Mouse (Mus musculus): ENCODE measurements around the gene Tmem139. TPM values are rescaled to one million over a fixed set of nuclear protein-coding genes. Genes with fewer than 3 reads are reported as not detected.

Gene Tmem139
- polyA plus RNA-seq (2012; rRNA removed): 5.7 and 7.2 TPM in 2 replicates

DNA sequence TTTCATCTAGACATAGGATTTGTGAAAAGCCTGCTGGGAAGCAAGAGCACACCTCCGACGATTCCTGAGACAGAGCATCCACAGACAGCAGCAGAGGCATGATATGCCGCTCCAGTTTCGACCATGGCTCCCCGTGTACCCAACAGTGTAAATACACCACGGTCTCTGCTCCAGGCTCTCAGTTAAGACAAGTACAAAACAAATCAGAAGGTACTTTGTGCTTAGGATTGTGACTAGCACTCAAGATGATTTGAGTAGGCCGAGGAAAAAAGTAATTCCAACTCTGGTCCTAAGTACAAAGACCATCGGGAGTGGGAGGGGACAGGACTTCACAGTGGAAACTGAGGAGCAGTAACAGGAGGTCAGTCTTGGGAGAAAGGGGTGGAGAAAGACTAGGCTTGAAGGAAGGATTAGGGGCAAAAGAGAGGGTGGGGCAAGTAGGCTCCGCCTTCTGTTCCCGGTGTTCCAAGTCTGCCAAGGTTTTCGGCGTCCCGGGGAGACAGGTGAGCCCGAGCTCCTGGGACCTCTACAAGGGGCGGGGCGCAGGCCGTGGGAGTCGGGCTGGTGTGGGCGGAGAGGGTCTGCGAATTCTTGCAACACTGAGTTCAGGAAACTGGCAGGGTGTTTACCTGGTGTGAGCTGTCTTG is at the start of gene Tmem139:
Gene Tmem139 (plus strand): TSS at position 447 of the 647 bp plus-strand sequence.
- 26% methylated on average over 20 of the region's 20 CpGs for WGBS
- peak; percentile 64 for DNase-seq

GRCm38 (mm10) chr6:42215028-42215427 is 46.7 kb upstream of the Tmem139 start, which contains the start of gene Tas2r144:
Gene Tas2r144, plus strand, starts transcription at chr6:42215328.
- no peak within 1 kb of the TSS for H3K4me3 ChIP-seq (replicated peaks; ENCODE audit: extremely low read depth, low read depth, low read length)
- TF ChIP-seq POLR2A (IDR thresholded peaks at IDR 0.05; ENCODE audit: borderline replicate concordance, extremely low read depth, low read depth, low read length): no peak
- no peak for TF ChIP-seq CTCF (IDR thresholded peaks at IDR 0.05; ENCODE audit: insufficient read depth, low read length)
- 74% methylated on average over 2 of the region's 2 CpGs for WGBS
- no peaks in the 10 kb centered on the region for H3K4me1 ChIP-seq (ENCODE audit: control insufficient read depth, insufficient read depth, low read length)
- DNase-seq: no peak

More for the DNA sequence above, at the start of gene Tmem139:
- H3K4me3 ChIP-seq (replicated peaks; ENCODE audit: extremely low read depth, low read depth, low read length): peak within 1 kb of the TSS; percentile 42
- H3K4me1 ChIP-seq (ENCODE audit: control insufficient read depth, insufficient read depth, low read length): no peaks in the 10 kb centered on the region; the same call in 1 of the 2 replicates
- peak; percentile 22; the same call in 1 of the 2 replicates for TF ChIP-seq POLR2A (IDR thresholded peaks at IDR 0.05; ENCODE audit: borderline replicate concordance, extremely low read depth, low read depth, low read length)
- TF ChIP-seq CTCF (IDR thresholded peaks at IDR 0.05; ENCODE audit: insufficient read depth, low read length): no peak

DNA sequence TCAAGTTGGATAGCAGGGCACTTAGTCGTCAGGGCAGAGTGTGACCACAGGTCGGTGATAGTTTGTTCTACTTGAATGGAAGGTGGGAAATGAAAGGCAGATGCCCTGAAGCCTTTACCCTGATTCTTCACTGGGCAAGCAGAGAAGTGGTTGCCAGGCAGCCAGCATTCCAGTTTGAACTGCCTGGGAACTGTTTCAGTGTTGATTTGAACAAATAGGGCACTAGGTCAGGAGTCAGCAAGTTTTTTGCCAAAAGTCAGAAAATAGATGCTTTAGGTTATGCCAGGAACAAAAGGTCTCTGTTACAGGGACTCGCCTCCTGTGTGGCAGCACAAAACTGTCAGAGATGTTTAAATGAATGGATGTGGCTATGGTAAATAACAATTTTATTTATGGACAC is 39.5 kb upstream of the Tmem139 start:
- 58% methylated on average over 3 of the region's 3 CpGs for WGBS
- TF ChIP-seq CTCF (IDR thresholded peaks at IDR 0.05; ENCODE audit: insufficient read depth, low read length) (no peak), POLR2A (IDR thresholded peaks at IDR 0.05; ENCODE audit: borderline replicate concordance, extremely low read depth, low read depth, low read length) (no peak)
- no peak for DNase-seq

DNA sequence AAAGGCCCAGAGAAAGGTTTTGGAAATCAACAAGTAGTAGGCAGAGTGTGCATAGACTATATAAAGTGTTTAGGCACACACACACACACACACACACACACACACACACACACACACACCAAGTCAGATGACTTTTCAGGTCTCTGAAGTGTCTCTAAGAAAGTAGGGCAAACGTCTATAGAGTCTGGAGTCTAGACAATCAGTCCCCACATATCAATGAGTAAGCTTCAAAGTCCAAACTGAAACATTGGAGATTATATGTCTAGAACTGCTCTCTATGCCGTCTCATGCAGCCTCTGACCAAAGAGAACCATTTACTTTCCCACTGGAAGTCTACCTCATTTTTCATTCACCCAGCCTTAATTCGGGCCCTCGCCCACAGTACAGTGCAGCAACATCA is 36.7 kb upstream of the Tmem139 start:
- no peaks in the 10 kb centered on the region for H3K4me1 ChIP-seq (ENCODE audit: control insufficient read depth, insufficient read depth, low read length)
- H3K4me3 ChIP-seq (replicated peaks; ENCODE audit: extremely low read depth, low read depth, low read length): no peak overlapping the region
- 70% methylated on average over 4 of the region's 4 CpGs for WGBS
- TF ChIP-seq CTCF (IDR thresholded peaks at IDR 0.05; ENCODE audit: insufficient read depth, low read length) (no peak), POLR2A (IDR thresholded peaks at IDR 0.05; ENCODE audit: borderline replicate concordance, extremely low read depth, low read depth, low read length) (no peak)
- no peak for DNase-seq

More for the DNA sequence above, 39.5 kb upstream of the Tmem139 start:
- Histone ChIP-seq H3K4me3 (replicated peaks; ENCODE audit: extremely low read depth, low read depth, low read length) (no peak overlapping the region), H3K4me1 (ENCODE audit: control insufficient read depth, insufficient read depth, low read length) (no peaks in the 10 kb centered on the region)

GRCm38 (mm10) chr6:42227240-42228101 is 34.3 kb upstream of the Tmem139 start:
- WGBS: 27% methylated on average over 17 of the region's 17 CpGs
- peak; percentile 57 for DNase-seq
- TF ChIP-seq POLR2A (IDR thresholded peaks at IDR 0.05; ENCODE audit: borderline replicate concordance, extremely low read depth, low read depth, low read length) (no peak), CTCF (IDR thresholded peaks at IDR 0.05; ENCODE audit: insufficient read depth, low read length) (peak; percentile 51; the same call in 1 of the 2 replicates)
- Histone ChIP-seq H3K4me1 (ENCODE audit: control insufficient read depth, insufficient read depth, low read length) (no peaks in the 10 kb centered on the region), H3K4me3 (replicated peaks; ENCODE audit: extremely low read depth, low read depth, low read length) (no peak overlapping the region)

DNA sequence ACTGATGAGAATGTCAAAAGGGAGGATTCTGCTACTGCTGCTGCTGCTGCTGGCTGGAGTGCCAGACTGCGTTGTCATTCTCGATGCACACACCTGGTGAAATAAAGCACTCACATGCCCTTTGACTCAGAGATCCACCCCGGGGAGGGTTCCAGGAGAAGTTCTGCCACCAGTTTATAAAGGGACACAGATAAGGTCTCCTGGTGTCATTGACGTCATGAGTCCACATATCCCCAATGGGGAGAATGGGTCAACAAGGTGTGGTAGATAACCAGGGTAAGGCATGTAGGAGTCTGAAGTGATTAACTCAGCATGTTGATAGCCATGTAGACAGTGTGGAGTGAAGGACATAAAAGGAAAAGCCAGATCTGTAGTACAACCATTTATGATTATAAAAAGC is 32.2 kb upstream of the Tmem139 start:
- TF ChIP-seq POLR2A (IDR thresholded peaks at IDR 0.05; ENCODE audit: borderline replicate concordance, extremely low read depth, low read depth, low read length): no peak
- no peak for TF ChIP-seq CTCF (IDR thresholded peaks at IDR 0.05; ENCODE audit: insufficient read depth, low read length)
- H3K4me1 ChIP-seq (ENCODE audit: control insufficient read depth, insufficient read depth, low read length): no peaks in the 10 kb centered on the region
- WGBS: 61% methylated on average over 4 of the region's 4 CpGs
- H3K4me3 ChIP-seq (replicated peaks; ENCODE audit: extremely low read depth, low read depth, low read length): no peak overlapping the region
- no peak for DNase-seq

DNA sequence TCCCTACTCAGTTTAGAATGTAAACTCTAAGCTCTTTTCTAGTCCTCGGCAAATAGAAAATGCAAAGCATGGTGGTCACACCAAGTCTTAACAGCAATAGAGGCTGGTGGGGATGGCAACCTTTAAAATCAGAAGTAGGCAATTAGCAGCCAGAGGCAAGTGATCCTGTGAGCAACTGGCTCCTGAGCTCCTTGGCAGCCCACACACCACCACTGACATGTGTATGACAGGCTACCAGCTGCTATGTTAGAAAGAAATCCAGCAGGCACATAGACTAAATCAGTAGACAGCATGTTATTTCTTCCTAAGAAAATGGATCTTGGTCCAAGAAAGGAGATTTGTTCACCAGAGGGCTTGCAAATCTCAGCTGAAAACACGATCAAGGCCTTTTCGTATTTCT is 30.6 kb upstream of the Tmem139 start:
- no peak for TF ChIP-seq CTCF (IDR thresholded peaks at IDR 0.05; ENCODE audit: insufficient read depth, low read length)
- TF ChIP-seq POLR2A (IDR thresholded peaks at IDR 0.05; ENCODE audit: borderline replicate concordance, extremely low read depth, low read depth, low read length): no peak
- Histone ChIP-seq H3K4me1 (ENCODE audit: control insufficient read depth, insufficient read depth, low read length) (no peaks in the 10 kb centered on the region), H3K4me3 (replicated peaks; ENCODE audit: extremely low read depth, low read depth, low read length) (no peak overlapping the region)
- WGBS: 77% methylated on average over 3 of the region's 3 CpGs
- no peak for DNase-seq

DNA sequence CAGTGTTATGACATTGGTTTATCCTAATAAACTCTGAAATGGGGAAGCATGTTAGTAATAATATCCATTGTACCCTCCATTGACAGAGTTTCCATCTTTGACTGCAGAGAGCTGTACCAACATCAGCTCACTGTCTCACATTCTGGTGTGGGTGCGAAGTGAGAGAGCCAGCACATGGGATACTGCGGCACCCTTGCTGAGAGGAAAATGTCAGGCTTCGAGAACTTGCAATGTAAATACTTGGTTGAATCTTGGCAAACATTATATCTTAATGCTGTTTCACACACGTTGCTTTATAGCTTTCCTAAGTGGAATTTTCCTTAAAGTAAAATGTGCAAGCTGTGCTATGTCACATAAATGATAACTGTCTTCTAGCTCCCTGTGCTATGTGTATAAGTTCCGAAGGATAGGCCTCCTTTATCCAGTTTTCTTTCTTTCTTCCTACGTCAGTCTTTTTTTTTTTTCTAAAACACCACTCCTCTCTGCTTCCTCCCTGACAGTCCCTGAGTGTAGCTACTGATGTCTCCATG is 24.4 kb upstream of the Tmem139 start:
- Histone ChIP-seq H3K4me3 (replicated peaks; ENCODE audit: extremely low read depth, low read depth, low read length) (no peak overlapping the region), H3K4me1 (ENCODE audit: control insufficient read depth, insufficient read depth, low read length) (no peaks in the 10 kb centered on the region)
- DNase-seq: no peak
- TF ChIP-seq CTCF (IDR thresholded peaks at IDR 0.05; ENCODE audit: insufficient read depth, low read length): no peak
- TF ChIP-seq POLR2A (IDR thresholded peaks at IDR 0.05; ENCODE audit: borderline replicate concordance, extremely low read depth, low read depth, low read length): no peak
- WGBS: 52% methylated on average over 6 of the region's 6 CpGs

- no peak for TF ChIP-seq POLR2A (IDR thresholded peaks at IDR 0.05; ENCODE audit: borderline replicate concordance, extremely low read depth, low read depth, low read length)
- no peak for TF ChIP-seq CTCF (IDR thresholded peaks at IDR 0.05; ENCODE audit: insufficient read depth, low read length)
- Histone ChIP-seq H3K4me3 (replicated peaks; ENCODE audit: extremely low read depth, low read depth, low read length) (no peak overlapping the region), H3K4me1 (ENCODE audit: control insufficient read depth, insufficient read depth, low read length) (0 out of 2 replicates have a peak, but pooled peaks cover 3% of the 10 kb centered on the region)
- peak; percentile 14 for DNase-seq
- WGBS: 47% methylated on average over 6 of the region's 6 CpGs
Measured at GRCm38 (mm10) chr6:42241311-42242045, 20.3 kb upstream of the Tmem139 start.

Data from lung, adult 2 months (tissue).